Mouse (Mus musculus) erythroblast, adult 5-6 weeks (primary cell): ENCODE measurements around the gene Prrg3. TPM values are rescaled to one million over a fixed set of nuclear protein-coding genes. Genes with fewer than 3 reads are reported as not detected.

Experiments
- total RNA-seq, 2 experiments: library from RNA; stranded (forward) in 1 of 2; stranded (reverse) in 1 of 2; fragments of 150-400 nt in 1 of 2; fragments of 200-764, 138-1000 nt in 1 of 2; gene quantifications; 2 replicates each; pipeline versions ENCODE4 v1.2.3 to v1.2.4; 2015 to 2017; ENCODE audit warnings: low replicate concordance in 2 of 2

The Prrg3 gene
- total RNA-seq, 2 experiments from 2014 or later: not detected

Other genes with a start within 250 kb of the Prrg3 start
- gene Vma21, start 146.7 kb upstream of the Prrg3 start, total RNA-seq (2015; ENCODE audit: low replicate concordance): 10.0 and 23.2 TPM in 2 replicates
- 2.5 and 3.8 TPM in 2 replicates for gene Vma21, start 146.7 kb upstream of the Prrg3 start, total RNA-seq (2017; ENCODE audit: low replicate concordance)
- gene Gm1141, start 41.6 kb upstream of the Prrg3 start, total RNA-seq (2015; ENCODE audit: low replicate concordance): not detected in 2 replicates
- gene Gm1141, start 41.6 kb upstream of the Prrg3 start, total RNA-seq (2017; ENCODE audit: low replicate concordance): 0.51 TPM in 1 of 2 replicates, not detected in the other
- not detected in 2 replicates for gene Fate1, start 10.4 kb downstream of the Prrg3 start, total RNA-seq (2015; ENCODE audit: low replicate concordance)
- not detected in 2 replicates for gene Fate1, start 10.4 kb downstream of the Prrg3 start, total RNA-seq (2017; ENCODE audit: low replicate concordance)
- not detected in 2 replicates for gene Cnga2, start 29.2 kb downstream of the Prrg3 start, total RNA-seq (2015; ENCODE audit: low replicate concordance)
- not detected in 2 replicates for gene Cnga2, start 29.2 kb downstream of the Prrg3 start, total RNA-seq (2017; ENCODE audit: low replicate concordance)